In the genomic region with DNA sequence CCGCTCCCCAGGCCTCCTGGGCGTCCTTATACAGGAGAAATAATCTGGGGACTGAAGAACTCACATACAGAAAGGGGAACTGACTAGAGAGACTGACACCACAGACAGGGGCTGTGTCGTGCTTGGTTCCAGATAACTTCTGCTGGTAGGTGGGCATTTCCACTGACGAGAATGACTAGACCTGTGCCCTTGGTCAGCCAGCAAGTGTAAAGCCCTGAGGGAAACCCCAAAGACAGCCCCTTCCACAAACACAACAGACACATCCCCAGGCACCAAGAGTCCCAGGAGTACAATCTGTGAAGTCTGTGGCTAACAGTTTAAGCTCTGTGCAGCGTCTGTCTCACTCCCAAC, we compare ENCODE assay signal across 26 mouse cellular contexts. TPM values are rescaled to one million over a fixed set of nuclear protein-coding genes. Genes with fewer than 3 reads are reported as not detected.
DNase-seq lines count a peak whose midpoint lies in the region; ATAC-seq lines count a peak whose summit lies in the region.
"Had no signal": no experiment of that assay in that cellular context is flagged by ENCODE, and none has a peak within 500 bp of the region (broad histone marks: within the 10 kb centered on the region; RNA-seq: fewer than 3 reads in every experiment).

No protein-coding gene starts in this region.

- DNase-seq in testis, postnatal 14 days (ENCODE audit: low spot score), result peak; percentile 16
- no peak for DNase-seq in testis, postnatal 10 days (ENCODE audit: low spot score)
- DNase-seq in right cerebral cortex, postnatal 25 days, result no peak
- DNase-seq in thymus, postnatal 36 days, result no peak
- no peak for DNase-seq in left cerebral cortex, adult 11 months (ENCODE audit: low spot score)
- no peak for DNase-seq in cerebellum, adult 9-11 months
- DNase-seq: adrenal gland, adult 2 months; adrenal gland, postnatal 14 days; cerebellum, adult 11-12 months; cerebellum, adult 8-10 months; cerebellum, postnatal 25 days; embryo, embryonic 11 days; gastrocnemius, adult 2 months; gastrocnemius, postnatal 14 days; heart, adult 18-20 months; heart, postnatal 10 days; heart, postnatal 36 days had no signal

- ATAC-seq in common myeloid progenitor, adult 5-6 weeks (replicated peaks; ENCODE audit: low read depth, poor library complexity, severe bottlenecking), result peak; percentile 74
- ATAC-seq in megakaryocyte, adult 5-6 weeks (ENCODE audit: poor library complexity, severe bottlenecking), result peak; percentile 28
- ATAC-seq: forebrain, embryonic 13.5 days; forebrain, embryonic 16.5 days; hindbrain, postnatal 0 days; inflammation-experienced regulatory T-cells, adult 6 months; intestine, embryonic 16.5 days; Patski had no signal

RNA-seq across cellular contexts. Expression of gene Cd86, which starts 23.2 kb away (rescaled TPM):
- 1.6 and 3.6 TPM in 2 replicates for total RNA-seq in common myeloid progenitor, adult 5-6 weeks (2017)
- 31.9 and 32.8 TPM in 2 replicates for total RNA-seq in megakaryocyte, adult 5-6 weeks (2015)
- total RNA-seq in megakaryocyte, adult 5-6 weeks (2017), result 28.1 and 39.5 TPM in 2 replicates

RNA-seq across cellular contexts. Expression of gene Ildr1, which starts 51.1 kb away (rescaled TPM):
- total RNA-seq in common myeloid progenitor, adult 5-6 weeks (2017), result 0.44 TPM in 1 of 2 replicates, not detected in the other
- 0.32 TPM in 1 of 2 replicates, not detected in the other for total RNA-seq in megakaryocyte, adult 5-6 weeks (2015)
- total RNA-seq in megakaryocyte, adult 5-6 weeks (2017), result 0.08 and 0.26 TPM in 2 replicates
- total RNA-seq: adrenal gland, adult 2 months; adrenal gland, postnatal 14 days; gastrocnemius, postnatal 4 days; heart, postnatal 10 days; heart, postnatal 36 days had no signal
